Mouse (Mus musculus) hindbrain, embryonic 13.5 days (tissue): ENCODE measurements around the gene Tmem30b. TPM values are rescaled to one million over a fixed set of nuclear protein-coding genes. Genes with fewer than 3 reads are reported as not detected.

ENCODE experiments used
- ATAC-seq: fragments of 200-750 bp; cut with Nextera tagmentation; 2 replicates; pipeline ENCODE4 v1.8.0; 2017; ENCODE audit warnings: moderate TSS enrichment; ENCODE audit not compliant: low FRiP score
- H3K27ac ChIP-seq: fragments of 300-500 bp; sonication (generic); 2 replicates; pipeline ENCODE4 v1.5.1; 2015; ENCODE audit warnings: inconsistent platforms, mild to moderate bottlenecking, moderate library complexity
- H3K27me3 ChIP-seq: fragments of 300-500 bp; sonication (generic); 2 replicates; pipeline ENCODE4 v1.6.1; 2015; ENCODE audit warnings: mild to moderate bottlenecking, inconsistent platforms
- H3K36me3 ChIP-seq: fragments of 300-500 bp; sonication (generic); 2 replicates; pipeline ENCODE4 v1.6.1; 2015; ENCODE audit warnings: mild to moderate bottlenecking, inconsistent platforms
- H3K4me1 ChIP-seq: fragments of 300-500 bp; sonication (generic); replicated peaks from 2 replicates; pipeline ENCODE4 v1.6.1; 2015; ENCODE audit warnings: inconsistent platforms
- H3K4me2 ChIP-seq: fragments of 300-500 bp; sonication (generic); 2 replicates; pipeline ENCODE4 v1.6.1; 2015; ENCODE audit warnings: inconsistent platforms, mild to moderate bottlenecking, moderate library complexity
- H3K4me3 ChIP-seq: fragments of 300-500 bp; sonication (generic); 2 replicates; pipeline ENCODE4 v1.5.1; 2015; ENCODE audit warnings: mild to moderate bottlenecking, inconsistent platforms
- H3K9ac ChIP-seq: fragments of 300-500 bp; sonication (generic); 2 replicates; pipeline ENCODE4 v1.6.1; 2015; ENCODE audit warnings: mild to moderate bottlenecking, inconsistent platforms
- H3K9me3 ChIP-seq: fragments of 300-500 bp; sonication (generic); 2 replicates; pipeline ENCODE4 v1.6.1; 2016; ENCODE audit warnings: inconsistent platforms
- WGBS: fragments of 180-500 bp; shearing (Covaris S2); methylation state at CpG from one replicate; pipeline ENCODE4 v1.1.7; 2015; 5-methylcytosine and 5-hydroxymethylcytosine counted together
- polyA plus RNA-seq: library from polyadenylated mRNA; unstranded; fragments of >200 nt; fragmentation: Nextera tagmentation; extraction: Ambion mirVana; gene quantifications from 2 replicates; pipeline ENCODE4 v1.2.1, GENCODE M21; 2015

The Tmem30b gene
- polyA plus RNA-seq, 1 experiment from 2014 or later: 0.39 TPM

GRCm38 (mm10) chr12:73507105-73507504 lies 39.1 kb downstream of the Tmem30b start:
- no peak for ATAC-seq
- Histone ChIP-seq H3K36me3 (no peaks in the 10 kb centered on the region), H3K27me3 (no peaks in the 10 kb centered on the region), H3K4me3 (no peak overlapping the region), H3K9ac (no peak overlapping the region), H3K27ac (no peak overlapping the region), H3K9me3 (no peaks in the 10 kb centered on the region), H3K4me1 (no peaks in the 10 kb centered on the region), H3K4me2 (no peak overlapping the region)
- WGBS: 86% methylated on average over 14 of the region's 14 CpGs

- Histone ChIP-seq H3K9me3 (no peaks in the 10 kb centered on the region), H3K4me2 (no peak overlapping the region), H3K36me3 (no peaks in the 10 kb centered on the region), H3K4me3 (no peak overlapping the region), H3K27me3 (no peaks in the 10 kb centered on the region), H3K27ac (no peak overlapping the region), H3K9ac (no peak overlapping the region), H3K4me1 (no peaks in the 10 kb centered on the region)
- no peak for ATAC-seq
- 82% methylated on average over 5 of the region's 5 CpGs for WGBS
Measured at GRCm38 (mm10) chr12:73506648-73507047, 39.5 kb downstream of the Tmem30b start.

- Histone ChIP-seq H3K4me1 (peaks cover 9% of the 10 kb centered on the region), H3K27ac (no peak overlapping the region), H3K4me2 (no peak overlapping the region), H3K36me3 (no peaks in the 10 kb centered on the region), H3K9me3 (no peaks in the 10 kb centered on the region), H3K27me3 (no peaks in the 10 kb centered on the region), H3K9ac (no peak overlapping the region), H3K4me3 (no peak overlapping the region)
- WGBS: 62% methylated on average over 5 of the region's 5 CpGs
- ATAC-seq: no peak
Measured at GRCm38 (mm10) chr12:73500689-73501326, 45.4 kb downstream of the Tmem30b start.

GRCm38 (mm10) chr12:73495172-73495571 lies 51.0 kb downstream of the Tmem30b start:
- no peak overlapping the region for H3K4me3 ChIP-seq
- H3K4me1 ChIP-seq: no peaks in the 10 kb centered on the region
- H3K4me2 ChIP-seq: no peak overlapping the region
- no peaks in the 10 kb centered on the region for H3K36me3 ChIP-seq
- no peak overlapping the region for H3K27ac ChIP-seq
- no peaks in the 10 kb centered on the region for H3K9me3 ChIP-seq
- no peak for ATAC-seq
- 84% methylated on average over 10 of the region's 10 CpGs for WGBS
- H3K9ac ChIP-seq: no peak overlapping the region
- no peaks in the 10 kb centered on the region for H3K27me3 ChIP-seq

GRCm38 (mm10) chr12:73493929-73494530 lies 52.2 kb downstream of the Tmem30b start:
- no peaks in the 10 kb centered on the region for H3K27me3 ChIP-seq
- no peak overlapping the region for H3K4me2 ChIP-seq
- no peak overlapping the region for H3K27ac ChIP-seq
- H3K9ac ChIP-seq: no peak overlapping the region
- no peaks in the 10 kb centered on the region for H3K9me3 ChIP-seq
- 92% methylated on average over 16 of the region's 16 CpGs for WGBS
- ATAC-seq: no peak
- H3K4me3 ChIP-seq: no peak overlapping the region
- no peaks in the 10 kb centered on the region for H3K36me3 ChIP-seq
- H3K4me1 ChIP-seq: no peaks in the 10 kb centered on the region

Other genes with a start within 250 kb of the Tmem30b start
- gene Prkch, start 38.4 kb upstream of the Tmem30b start, polyA plus RNA-seq: 5.6 and 6.5 TPM in 2 replicates